Mouse (Mus musculus): Measurements from ENCODE around the gene Tmem44. TPM values are rescaled to one million over a fixed set of nuclear protein-coding genes. Genes with fewer than 3 reads are reported as not detected.

Gene Tmem44
- polyA plus RNA-seq, 1 experiment = 3.1 TPM

DNA sequence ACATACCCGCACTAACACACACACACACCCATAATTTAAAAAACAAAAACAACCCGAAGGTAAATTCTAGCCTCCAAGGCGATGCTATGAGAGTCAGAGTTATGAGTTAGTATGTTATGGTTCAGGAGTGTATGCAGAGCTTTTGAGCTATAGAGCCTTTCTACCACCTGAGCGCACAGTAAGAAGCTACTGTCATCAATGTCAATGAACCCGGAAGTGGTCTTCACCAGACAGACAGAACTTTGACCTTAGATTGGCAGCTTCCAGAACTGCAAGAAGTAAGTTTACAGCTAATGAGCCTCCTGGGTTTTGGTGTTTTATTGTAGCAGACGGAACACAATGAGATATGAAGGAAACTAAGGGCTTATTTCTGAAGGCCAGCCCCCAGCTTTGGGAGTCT lies 55.8 kb downstream of the Tmem44 start:
- Histone ChIP-seq H3K36me3 (ENCODE audit: control insufficient read depth, insufficient read depth, low read length) (no peaks in the 10 kb centered on the region), H3K4me3 (ENCODE audit: control insufficient read depth, insufficient read depth, low read length) (no peak overlapping the region), H3K27ac (ENCODE audit: control insufficient read depth, insufficient read depth, low read length) (no peak overlapping the region), H3K27me3 (ENCODE audit: control insufficient read depth, insufficient read depth, low read length) (no peaks in the 10 kb centered on the region), H3K4me1 (replicated peaks; ENCODE audit: control insufficient read depth, insufficient read depth, low read length) (no peaks in the 10 kb centered on the region)
- WGBS = 93% methylated on average over 6 of the region's 6 CpGs
- DNase-seq = no peak
- TF ChIP-seq POLR2A (IDR thresholded peaks at IDR 0.05; ENCODE audit: control insufficient read depth, extremely low read depth, insufficient read depth, low read length, poor library complexity) (no peak), CTCF (IDR thresholded peaks at IDR 0.05; ENCODE audit: borderline replicate concordance, control insufficient read depth, extremely low read depth, insufficient read depth, low read length, poor library complexity) (no peak)

DNA sequence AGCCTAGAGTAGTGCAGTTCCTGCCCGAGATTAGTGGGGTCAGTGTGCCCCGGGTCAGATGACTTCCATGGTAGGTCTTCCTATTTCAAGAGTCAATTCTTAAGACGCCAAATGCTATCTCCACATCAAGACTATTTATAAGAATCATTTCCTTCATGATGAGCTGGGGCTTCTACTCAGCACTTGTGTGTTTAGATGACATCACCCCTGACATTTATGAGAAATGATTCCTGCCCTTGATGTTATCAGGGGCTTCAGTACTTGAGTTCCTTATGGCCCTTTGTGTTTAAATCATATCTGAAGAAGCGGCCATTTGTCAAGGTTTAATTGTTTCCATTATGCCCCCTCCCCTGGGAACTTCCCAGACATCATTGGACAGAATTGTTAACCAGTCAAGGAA lies 58.9 kb downstream of the Tmem44 start:
- 74% methylated on average over 4 of the region's 4 CpGs for WGBS
- DNase-seq = no peak
- TF ChIP-seq POLR2A (IDR thresholded peaks at IDR 0.05; ENCODE audit: control insufficient read depth, extremely low read depth, insufficient read depth, low read length, poor library complexity) = no peak
- Histone ChIP-seq H3K4me1 (replicated peaks; ENCODE audit: control insufficient read depth, insufficient read depth, low read length) (no peaks in the 10 kb centered on the region), H3K36me3 (ENCODE audit: control insufficient read depth, insufficient read depth, low read length) (no peaks in the 10 kb centered on the region), H3K27me3 (ENCODE audit: control insufficient read depth, insufficient read depth, low read length) (no peaks in the 10 kb centered on the region), H3K4me3 (ENCODE audit: control insufficient read depth, insufficient read depth, low read length) (no peak overlapping the region), H3K27ac (ENCODE audit: control insufficient read depth, insufficient read depth, low read length) (no peak overlapping the region)

DNA sequence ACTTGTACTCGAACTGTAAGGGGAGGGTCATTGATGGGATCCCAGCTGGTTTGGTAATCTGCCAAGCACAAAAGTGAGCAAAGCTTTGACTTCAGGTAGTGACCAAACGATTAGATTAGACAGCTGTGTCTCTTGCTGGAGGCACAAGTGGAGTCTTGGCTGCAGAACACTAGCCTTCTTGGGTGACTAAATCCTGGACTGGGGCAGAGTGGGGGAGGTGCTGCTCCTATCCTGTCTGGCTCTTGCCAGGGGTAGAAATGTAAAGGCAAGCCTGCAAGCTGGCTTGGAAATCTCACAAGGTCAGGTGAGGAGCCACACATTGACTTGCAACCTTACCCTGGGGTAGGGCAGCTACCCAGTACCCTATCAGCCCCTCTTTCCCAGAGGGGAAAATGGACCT lies 59.9 kb downstream of the Tmem44 start:
- WGBS = 80% methylated on average over 2 of the region's 2 CpGs
- no peaks in the 10 kb centered on the region for H3K27me3 ChIP-seq (ENCODE audit: control insufficient read depth, insufficient read depth, low read length)
- no peak for TF ChIP-seq POLR2A (IDR thresholded peaks at IDR 0.05; ENCODE audit: control insufficient read depth, extremely low read depth, insufficient read depth, low read length, poor library complexity)
- TF ChIP-seq CTCF (IDR thresholded peaks at IDR 0.05; ENCODE audit: borderline replicate concordance, control insufficient read depth, extremely low read depth, insufficient read depth, low read length, poor library complexity) = no peak
- H3K36me3 ChIP-seq (ENCODE audit: control insufficient read depth, insufficient read depth, low read length) = no peaks in the 10 kb centered on the region
- no peaks in the 10 kb centered on the region for H3K4me1 ChIP-seq (replicated peaks; ENCODE audit: control insufficient read depth, insufficient read depth, low read length)
- no peak overlapping the region for H3K4me3 ChIP-seq (ENCODE audit: control insufficient read depth, insufficient read depth, low read length)
- no peak for DNase-seq
- no peak overlapping the region for H3K27ac ChIP-seq (ENCODE audit: control insufficient read depth, insufficient read depth, low read length)

DNA sequence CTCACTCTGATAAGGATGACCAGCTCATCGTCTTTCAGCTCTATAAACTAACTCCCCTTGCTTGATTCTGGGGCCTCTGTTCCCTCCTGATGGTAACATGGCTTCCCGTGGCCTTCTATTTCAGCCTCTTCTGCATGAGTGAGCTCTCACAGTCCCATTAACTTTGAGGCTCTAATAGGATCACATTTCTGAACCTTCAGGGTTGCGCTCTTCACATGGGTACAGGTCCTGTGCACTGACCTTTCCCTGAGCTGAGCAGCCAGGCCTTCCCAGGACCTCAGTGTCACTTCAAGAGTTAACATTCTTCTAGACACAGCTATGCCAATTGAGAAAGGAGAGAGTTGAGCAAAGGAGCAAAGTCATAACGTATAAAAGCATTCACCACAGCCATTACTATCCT lies 60.3 kb downstream of the Tmem44 start:
- no peak overlapping the region for H3K4me3 ChIP-seq (ENCODE audit: control insufficient read depth, insufficient read depth, low read length)
- no peak overlapping the region for H3K27ac ChIP-seq (ENCODE audit: control insufficient read depth, insufficient read depth, low read length)
- TF ChIP-seq POLR2A (IDR thresholded peaks at IDR 0.05; ENCODE audit: control insufficient read depth, extremely low read depth, insufficient read depth, low read length, poor library complexity) (no peak), CTCF (IDR thresholded peaks at IDR 0.05; ENCODE audit: borderline replicate concordance, control insufficient read depth, extremely low read depth, insufficient read depth, low read length, poor library complexity) (no peak)
- no peaks in the 10 kb centered on the region for H3K4me1 ChIP-seq (replicated peaks; ENCODE audit: control insufficient read depth, insufficient read depth, low read length)
- no peaks in the 10 kb centered on the region for H3K36me3 ChIP-seq (ENCODE audit: control insufficient read depth, insufficient read depth, low read length)
- no peak for DNase-seq
- WGBS = 96% methylated on average over 4 of the region's 4 CpGs
- H3K27me3 ChIP-seq (ENCODE audit: control insufficient read depth, insufficient read depth, low read length) = no peaks in the 10 kb centered on the region

DNA sequence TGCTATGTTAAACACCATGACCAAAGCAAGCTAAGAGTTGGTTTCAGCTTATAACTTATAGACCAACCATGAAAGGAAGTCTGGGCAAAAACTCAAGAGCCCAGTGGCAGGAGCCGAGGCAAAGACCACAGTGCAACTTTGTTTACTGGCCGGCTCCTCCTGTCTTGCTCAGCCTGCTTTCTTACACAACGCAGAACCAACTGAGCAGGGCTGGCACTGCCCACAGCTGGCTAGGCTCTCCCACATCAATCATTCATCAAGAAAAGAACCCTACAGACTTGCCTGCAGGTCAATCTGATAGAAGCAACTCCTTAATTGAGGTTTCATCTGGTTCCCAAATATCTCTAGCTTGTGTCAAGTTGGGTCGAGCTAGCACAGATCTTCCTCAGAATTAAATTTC lies 61.0 kb downstream of the Tmem44 start:
- Histone ChIP-seq H3K27ac (ENCODE audit: control insufficient read depth, insufficient read depth, low read length) (no peak overlapping the region), H3K4me1 (replicated peaks; ENCODE audit: control insufficient read depth, insufficient read depth, low read length) (no peaks in the 10 kb centered on the region), H3K4me3 (ENCODE audit: control insufficient read depth, insufficient read depth, low read length) (no peak overlapping the region), H3K36me3 (ENCODE audit: control insufficient read depth, insufficient read depth, low read length) (no peaks in the 10 kb centered on the region), H3K27me3 (ENCODE audit: control insufficient read depth, insufficient read depth, low read length) (no peaks in the 10 kb centered on the region)
- TF ChIP-seq CTCF (IDR thresholded peaks at IDR 0.05; ENCODE audit: borderline replicate concordance, control insufficient read depth, extremely low read depth, insufficient read depth, low read length, poor library complexity) (no peak), POLR2A (IDR thresholded peaks at IDR 0.05; ENCODE audit: control insufficient read depth, extremely low read depth, insufficient read depth, low read length, poor library complexity) (no peak)
- no peak for DNase-seq
- WGBS = 42% methylated on average over 4 of the region's 4 CpGs

DNA sequence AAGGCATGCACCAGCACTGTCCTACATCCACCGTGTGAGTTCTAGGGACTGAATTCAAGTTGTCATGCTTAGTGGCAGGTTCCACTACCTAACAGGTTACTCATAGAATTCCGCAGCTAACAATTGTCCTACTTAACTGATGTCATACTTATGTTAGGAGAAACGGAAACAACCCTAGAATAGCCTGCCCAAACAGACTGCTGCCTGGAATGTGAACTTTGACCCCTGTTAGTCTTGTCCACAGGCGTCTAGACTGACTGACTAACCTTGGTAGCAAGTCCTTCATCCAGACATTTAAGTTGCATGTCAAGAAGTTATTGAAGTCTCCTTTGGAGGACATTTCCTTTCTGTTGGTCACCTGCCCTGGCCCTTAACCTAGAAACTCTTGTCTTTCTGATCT lies 64.1 kb downstream of the Tmem44 start:
- Histone ChIP-seq H3K4me1 (replicated peaks; ENCODE audit: control insufficient read depth, insufficient read depth, low read length) (no peaks in the 10 kb centered on the region), H3K36me3 (ENCODE audit: control insufficient read depth, insufficient read depth, low read length) (no peaks in the 10 kb centered on the region), H3K27ac (ENCODE audit: control insufficient read depth, insufficient read depth, low read length) (no peak overlapping the region), H3K27me3 (ENCODE audit: control insufficient read depth, insufficient read depth, low read length) (no peaks in the 10 kb centered on the region), H3K4me3 (ENCODE audit: control insufficient read depth, insufficient read depth, low read length) (no peak overlapping the region)
- no peak for DNase-seq
- TF ChIP-seq CTCF (IDR thresholded peaks at IDR 0.05; ENCODE audit: borderline replicate concordance, control insufficient read depth, extremely low read depth, insufficient read depth, low read length, poor library complexity) = no peak
- no peak for TF ChIP-seq POLR2A (IDR thresholded peaks at IDR 0.05; ENCODE audit: control insufficient read depth, extremely low read depth, insufficient read depth, low read length, poor library complexity)
- WGBS = 92% methylated on average over 4 of the region's 4 CpGs

DNA sequence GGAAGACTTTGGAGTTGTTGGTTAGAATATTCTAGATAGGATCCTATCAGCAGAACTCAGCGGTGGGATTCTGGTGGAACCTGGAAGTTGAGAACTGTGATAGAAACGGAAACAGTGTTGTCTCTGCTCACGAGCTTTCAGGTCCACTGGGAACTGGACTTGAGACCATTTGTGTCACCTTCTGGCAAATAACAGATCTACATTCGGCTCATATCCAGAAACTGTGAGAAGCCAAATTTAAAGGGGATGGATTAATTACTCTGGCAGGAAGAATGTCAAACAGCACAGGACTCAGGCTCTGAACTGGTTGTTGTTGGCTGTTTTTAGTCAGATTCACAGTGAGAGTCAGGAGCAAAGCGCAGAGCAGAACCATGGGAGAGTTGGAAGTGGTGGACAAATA lies 72.9 kb downstream of the Tmem44 start:
- H3K36me3 ChIP-seq (ENCODE audit: control insufficient read depth, insufficient read depth, low read length) = no peaks in the 10 kb centered on the region
- no peak for TF ChIP-seq CTCF (IDR thresholded peaks at IDR 0.05; ENCODE audit: borderline replicate concordance, control insufficient read depth, extremely low read depth, insufficient read depth, low read length, poor library complexity)
- no peak for TF ChIP-seq POLR2A (IDR thresholded peaks at IDR 0.05; ENCODE audit: control insufficient read depth, extremely low read depth, insufficient read depth, low read length, poor library complexity)
- H3K27me3 ChIP-seq (ENCODE audit: control insufficient read depth, insufficient read depth, low read length) = no peaks in the 10 kb centered on the region
- no peak overlapping the region for H3K27ac ChIP-seq (ENCODE audit: control insufficient read depth, insufficient read depth, low read length)
- no peaks in the 10 kb centered on the region for H3K4me1 ChIP-seq (replicated peaks; ENCODE audit: control insufficient read depth, insufficient read depth, low read length)
- no peak overlapping the region for H3K4me3 ChIP-seq (ENCODE audit: control insufficient read depth, insufficient read depth, low read length)
- no peak for DNase-seq
- WGBS = 96% methylated on average over 5 of the region's 5 CpGs

All from thymus, adult 2 months (tissue).